Mouse (Mus musculus): ENCODE results near the gene Tmem160. TPM values are rescaled to one million over a fixed set of nuclear protein-coding genes. Genes with fewer than 3 reads are reported as not detected.

Gene Tmem160
- polyA plus RNA-seq, 1 experiment: 125 TPM

- TF ChIP-seq POLR2A (IDR thresholded peaks at IDR 0.05; ENCODE audit: low read depth, low read length) (no peak), CTCF (conservative IDR thresholded peaks at IDR 0.05; ENCODE audit: insufficient read depth, insufficient read length, low read depth, low read length) (no peak)
- Histone ChIP-seq H3K4me1 (ENCODE audit: control insufficient read depth, insufficient read depth, low read length) (no peaks in the 10 kb centered on the region), H3K27ac (ENCODE audit: insufficient read depth, low read depth, low read length) (no peak overlapping the region), H3K36me3 (ENCODE audit: control insufficient read depth, insufficient read depth, low read length) (no peaks in the 10 kb centered on the region), H3K27me3 (replicated peaks; ENCODE audit: control insufficient read depth, insufficient read depth, low read length) (no peaks in the 10 kb centered on the region), H3K4me3 (ENCODE audit: insufficient read depth, low read depth, low read length) (no peak overlapping the region)
- no peak for DNase-seq
- 78% methylated on average over 6 of the region's 6 CpGs for WGBS
Measured at GRCm38 (mm10) chr7:16451656-16452055, 923 bp upstream of the Tmem160 start.

GRCm38 (mm10) chr7:16453118-16453711 is 636 bp downstream of the Tmem160 start:
- peak; percentile 65 for DNase-seq
- H3K27ac ChIP-seq (ENCODE audit: insufficient read depth, low read depth, low read length): no peak overlapping the region

GRCm38 (mm10) chr7:16455016-16455415 is 2.4 kb downstream of the Tmem160 start:
- no peak for DNase-seq
- Histone ChIP-seq H3K4me3 (ENCODE audit: insufficient read depth, low read depth, low read length) (no peak overlapping the region), H3K4me1 (ENCODE audit: control insufficient read depth, insufficient read depth, low read length) (no peaks in the 10 kb centered on the region), H3K27me3 (replicated peaks; ENCODE audit: control insufficient read depth, insufficient read depth, low read length) (no peaks in the 10 kb centered on the region), H3K27ac (ENCODE audit: insufficient read depth, low read depth, low read length) (no peak overlapping the region), H3K36me3 (ENCODE audit: control insufficient read depth, insufficient read depth, low read length) (no peaks in the 10 kb centered on the region)
- TF ChIP-seq POLR2A (IDR thresholded peaks at IDR 0.05; ENCODE audit: low read depth, low read length) (no peak), CTCF (conservative IDR thresholded peaks at IDR 0.05; ENCODE audit: insufficient read depth, insufficient read length, low read depth, low read length) (no peak)
- WGBS: 94% methylated on average over 14 of the region's 14 CpGs

More at GRCm38 (mm10) chr7:16453118-16453711, 636 bp downstream of the Tmem160 start:
- no peak for TF ChIP-seq CTCF (conservative IDR thresholded peaks at IDR 0.05; ENCODE audit: insufficient read depth, insufficient read length, low read depth, low read length)
- no peak for TF ChIP-seq POLR2A (IDR thresholded peaks at IDR 0.05; ENCODE audit: low read depth, low read length)
- no peaks in the 10 kb centered on the region for H3K4me1 ChIP-seq (ENCODE audit: control insufficient read depth, insufficient read depth, low read length)
- peak overlapping the region; percentile 57 for H3K4me3 ChIP-seq (ENCODE audit: insufficient read depth, low read depth, low read length)
- under 1% methylated on average over 23 of the region's 23 CpGs for WGBS
- no peaks in the 10 kb centered on the region for H3K27me3 ChIP-seq (replicated peaks; ENCODE audit: control insufficient read depth, insufficient read depth, low read length)
- H3K36me3 ChIP-seq (ENCODE audit: control insufficient read depth, insufficient read depth, low read length): no peaks in the 10 kb centered on the region

- H3K27ac ChIP-seq (ENCODE audit: insufficient read depth, low read depth, low read length): no peak overlapping the region
- WGBS: 87% methylated on average over 5 of the region's 5 CpGs
- DNase-seq: no peak
- no peaks in the 10 kb centered on the region for H3K4me1 ChIP-seq (ENCODE audit: control insufficient read depth, insufficient read depth, low read length)
- no peak for TF ChIP-seq CTCF (conservative IDR thresholded peaks at IDR 0.05; ENCODE audit: insufficient read depth, insufficient read length, low read depth, low read length)
- TF ChIP-seq POLR2A (IDR thresholded peaks at IDR 0.05; ENCODE audit: low read depth, low read length): no peak
- no peaks in the 10 kb centered on the region for H3K27me3 ChIP-seq (replicated peaks; ENCODE audit: control insufficient read depth, insufficient read depth, low read length)
- H3K4me3 ChIP-seq (ENCODE audit: insufficient read depth, low read depth, low read length): no peak overlapping the region
- no peaks in the 10 kb centered on the region for H3K36me3 ChIP-seq (ENCODE audit: control insufficient read depth, insufficient read depth, low read length)
Measured at GRCm38 (mm10) chr7:16456289-16456688, 3.7 kb downstream of the Tmem160 start.

DNA sequence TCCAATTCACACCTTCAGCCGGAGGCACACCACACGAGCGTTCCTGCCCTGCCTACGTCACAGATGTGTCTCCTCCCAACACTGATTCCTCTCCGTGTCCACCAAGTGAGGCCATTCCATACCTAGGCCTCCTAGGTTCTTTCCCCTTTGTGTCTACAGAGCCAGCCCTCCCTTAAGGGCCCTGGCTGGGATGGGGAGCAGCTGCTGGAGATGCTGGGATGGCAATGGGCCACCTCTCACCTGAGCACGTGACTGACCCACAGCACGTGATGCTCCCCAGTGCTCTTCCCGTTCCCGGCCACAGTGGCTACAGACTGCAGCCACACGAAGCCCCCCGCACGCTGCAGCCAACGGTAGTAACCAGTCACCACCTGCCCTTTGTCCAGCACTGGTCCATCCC is 8.0 kb downstream of the Tmem160 start:
- TF ChIP-seq POLR2A (IDR thresholded peaks at IDR 0.05; ENCODE audit: low read depth, low read length): no peak
- no peak for TF ChIP-seq CTCF (conservative IDR thresholded peaks at IDR 0.05; ENCODE audit: insufficient read depth, insufficient read length, low read depth, low read length)
- no peaks in the 10 kb centered on the region for H3K4me1 ChIP-seq (ENCODE audit: control insufficient read depth, insufficient read depth, low read length)
- no peaks in the 10 kb centered on the region for H3K36me3 ChIP-seq (ENCODE audit: control insufficient read depth, insufficient read depth, low read length)
- no peaks in the 10 kb centered on the region for H3K27me3 ChIP-seq (replicated peaks; ENCODE audit: control insufficient read depth, insufficient read depth, low read length)
- WGBS: 33% methylated on average over 13 of the region's 13 CpGs
- H3K4me3 ChIP-seq (ENCODE audit: insufficient read depth, low read depth, low read length): no peak overlapping the region
- H3K27ac ChIP-seq (ENCODE audit: insufficient read depth, low read depth, low read length): no peak overlapping the region
- no peak for DNase-seq

- TF ChIP-seq CTCF (conservative IDR thresholded peaks at IDR 0.05; ENCODE audit: insufficient read depth, insufficient read length, low read depth, low read length) (no peak), POLR2A (IDR thresholded peaks at IDR 0.05; ENCODE audit: low read depth, low read length) (no peak)
- no peak for DNase-seq
- no peak overlapping the region for H3K4me3 ChIP-seq (ENCODE audit: insufficient read depth, low read depth, low read length)
Measured at GRCm38 (mm10) chr7:16461151-16461550, 8.6 kb downstream of the Tmem160 start.

DNA sequence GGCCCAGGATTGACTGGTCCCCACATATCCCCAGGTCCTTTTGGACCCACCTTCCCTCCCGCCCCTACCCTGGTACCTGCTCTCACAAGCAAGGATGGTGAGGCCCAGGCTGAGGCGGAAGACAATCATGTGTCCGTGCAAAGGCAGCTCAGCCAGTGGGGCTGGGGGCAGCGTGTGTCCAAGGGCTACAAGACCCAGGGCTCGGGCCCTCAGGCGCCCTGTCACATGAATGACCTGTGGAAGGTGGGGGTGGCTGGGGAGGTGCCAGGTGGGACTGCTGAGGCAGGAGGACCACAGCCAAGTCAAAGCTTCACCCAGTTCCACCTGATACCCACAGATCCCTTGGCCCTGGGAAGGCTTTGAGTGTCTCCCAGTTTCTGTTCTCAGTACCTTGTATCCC is 9.1 kb downstream of the Tmem160 start:
- Histone ChIP-seq H3K27me3 (replicated peaks; ENCODE audit: control insufficient read depth, insufficient read depth, low read length) (no peaks in the 10 kb centered on the region), H3K27ac (ENCODE audit: insufficient read depth, low read depth, low read length) (no peak overlapping the region), H3K36me3 (ENCODE audit: control insufficient read depth, insufficient read depth, low read length) (no peaks in the 10 kb centered on the region), H3K4me1 (ENCODE audit: control insufficient read depth, insufficient read depth, low read length) (no peaks in the 10 kb centered on the region), H3K4me3 (ENCODE audit: insufficient read depth, low read depth, low read length) (no peak overlapping the region)
- TF ChIP-seq POLR2A (IDR thresholded peaks at IDR 0.05; ENCODE audit: low read depth, low read length) (no peak), CTCF (conservative IDR thresholded peaks at IDR 0.05; ENCODE audit: insufficient read depth, insufficient read length, low read depth, low read length) (no peak)
- WGBS: 83% methylated on average over 6 of the region's 6 CpGs
- DNase-seq: no peak

More at GRCm38 (mm10) chr7:16461151-16461550, 8.6 kb downstream of the Tmem160 start:
- no peak overlapping the region for H3K27ac ChIP-seq (ENCODE audit: insufficient read depth, low read depth, low read length)
- H3K27me3 ChIP-seq (replicated peaks; ENCODE audit: control insufficient read depth, insufficient read depth, low read length): no peaks in the 10 kb centered on the region
- H3K36me3 ChIP-seq (ENCODE audit: control insufficient read depth, insufficient read depth, low read length): no peaks in the 10 kb centered on the region
- H3K4me1 ChIP-seq (ENCODE audit: control insufficient read depth, insufficient read depth, low read length): no peaks in the 10 kb centered on the region
- 57% methylated on average over 6 of the region's 6 CpGs for WGBS
